Mouse (Mus musculus): Measurements from ENCODE around the gene Tead1. TPM values are rescaled to one million over a fixed set of nuclear protein-coding genes. Genes with fewer than 3 reads are reported as not detected.

The Tead1 gene
- polyA plus RNA-seq, 1 experiment from 2014 or later, result 15.9 TPM

DNA sequence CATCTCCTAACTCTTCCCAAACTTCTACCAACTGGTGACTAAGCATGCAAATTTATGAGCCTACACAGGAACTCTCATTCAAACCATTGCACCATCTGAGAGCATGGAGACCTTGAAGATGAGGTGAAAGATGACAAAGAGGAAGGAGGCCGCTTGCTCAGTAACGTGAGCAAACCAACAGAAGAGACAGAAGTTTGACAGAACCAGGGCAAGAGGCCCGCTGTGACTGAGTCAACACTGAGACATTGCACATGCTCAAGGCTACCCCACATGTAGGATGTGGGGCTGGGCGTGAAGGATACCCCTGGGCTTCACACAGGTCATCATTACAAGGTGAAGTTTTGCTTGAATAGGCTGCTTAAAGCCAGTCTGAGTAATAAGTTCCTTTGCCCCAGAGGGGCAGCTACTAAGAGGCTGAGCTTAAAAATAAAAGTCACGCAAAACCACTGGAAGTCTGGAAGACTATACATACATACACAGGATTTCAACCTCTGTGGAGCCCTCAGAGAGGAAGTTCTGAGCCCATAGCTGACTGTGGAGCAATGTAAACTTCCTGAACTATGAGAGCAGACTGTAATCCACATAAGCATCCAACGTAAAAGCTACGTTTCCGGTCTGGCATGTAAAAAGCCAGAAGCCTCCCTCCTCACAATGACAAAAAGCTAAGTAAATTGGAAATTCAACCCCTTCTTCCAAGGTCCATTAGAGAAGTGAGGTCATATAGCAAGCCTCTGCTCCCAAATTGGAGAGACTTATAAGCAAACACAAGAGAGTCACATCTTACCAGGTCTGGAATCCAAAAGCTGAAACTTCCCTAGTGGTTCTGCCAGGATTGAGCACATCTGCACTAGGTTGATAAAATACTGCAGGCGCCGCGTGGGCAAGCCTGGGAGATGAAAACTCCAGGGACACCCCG, 16.5 kb upstream of the Tead1 start:
- no peak for ATAC-seq (ENCODE audit: low FRiP score)
- peaks cover 17% of the 10 kb centered on the region for H3K4me1 ChIP-seq
- no peaks in the 10 kb centered on the region for H3K27me3 ChIP-seq (replicated peaks)
- peak overlapping the region; percentile 39; the same call in 1 of the 2 replicates for H3K27ac ChIP-seq (replicated peaks)
- no peaks in the 10 kb centered on the region for H3K36me3 ChIP-seq
- H3K4me2 ChIP-seq, result peak overlapping the region; percentile 15; the same call in 1 of the 2 replicates
- H3K4me3 ChIP-seq (replicated peaks), result no peak overlapping the region
- no peak overlapping the region for H3K9ac ChIP-seq (replicated peaks)
- 75% methylated on average over 12 of the region's 12 CpGs for WGBS
- no peaks in the 10 kb centered on the region for H3K9me3 ChIP-seq (replicated peaks)

DNA sequence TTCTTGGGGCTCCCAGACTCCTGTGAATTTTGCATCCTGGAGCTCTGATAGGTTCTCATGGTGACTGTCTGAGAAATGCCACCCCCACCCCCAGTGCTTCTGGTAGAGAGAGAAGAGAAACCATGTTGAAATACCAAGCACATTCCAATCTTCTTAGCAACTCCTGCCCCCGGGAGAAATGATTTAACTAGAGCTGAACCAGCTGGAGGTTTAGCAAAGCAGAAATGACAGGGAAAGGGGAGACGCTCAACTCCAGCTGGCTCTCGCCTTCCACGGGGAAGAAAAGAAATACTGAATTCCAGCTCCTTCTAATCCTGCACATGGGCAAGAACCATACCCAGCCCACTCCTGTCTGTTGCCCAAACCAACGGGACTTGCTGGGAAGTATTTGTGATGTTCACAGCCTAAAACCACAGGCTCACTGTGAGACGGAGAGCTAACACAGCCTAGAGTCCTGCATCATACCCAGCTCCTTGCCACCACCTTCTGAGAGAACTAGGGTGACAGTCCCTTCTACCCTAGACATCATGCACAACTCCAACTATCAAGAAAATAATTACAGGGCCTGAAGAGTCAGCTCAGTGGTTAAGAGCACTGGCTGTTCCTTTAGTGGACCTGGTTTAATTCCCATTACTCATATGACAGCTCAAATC, 15.7 kb upstream of the Tead1 start:
- no peaks in the 10 kb centered on the region for H3K9me3 ChIP-seq (replicated peaks)
- ATAC-seq (ENCODE audit: low FRiP score), result no peak
- H3K4me1 ChIP-seq, result peaks cover 17% of the 10 kb centered on the region
- 43% methylated on average over 6 of the region's 6 CpGs for WGBS
- no peaks in the 10 kb centered on the region for H3K27me3 ChIP-seq (replicated peaks)
- H3K4me2 ChIP-seq, result peak overlapping the region; percentile 15; the same call in 1 of the 2 replicates
- H3K4me3 ChIP-seq (replicated peaks), result no peak overlapping the region
- peak overlapping the region; percentile 58 for H3K27ac ChIP-seq (replicated peaks)
- H3K9ac ChIP-seq (replicated peaks), result no peak overlapping the region
- no peaks in the 10 kb centered on the region for H3K36me3 ChIP-seq

DNA sequence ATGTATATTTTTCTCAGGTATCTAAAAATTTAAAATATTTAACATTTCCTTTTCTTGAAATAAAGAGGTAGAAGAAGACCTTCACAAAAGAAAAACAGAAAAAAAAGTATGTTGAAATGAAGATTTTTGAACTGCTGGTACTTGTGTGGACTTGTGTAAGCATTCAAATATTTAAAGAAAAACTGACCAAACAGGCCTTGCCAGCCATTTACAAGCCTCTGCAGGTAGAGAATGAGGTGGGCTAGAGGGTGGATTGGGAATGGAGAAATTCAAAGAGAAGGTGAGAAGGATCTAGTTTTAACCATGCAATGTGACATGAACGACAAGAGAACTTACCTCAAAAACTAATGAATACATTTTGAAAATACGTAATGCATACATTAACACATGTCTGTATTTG, 9.1 kb upstream of the Tead1 start:
- WGBS, result 89% methylated on average over 2 of the region's 2 CpGs
- Histone ChIP-seq H3K36me3 (no peaks in the 10 kb centered on the region), H3K4me1 (no peaks in the 10 kb centered on the region), H3K9me3 (replicated peaks) (no peaks in the 10 kb centered on the region), H3K4me2 (no peak overlapping the region), H3K4me3 (replicated peaks) (no peak overlapping the region), H3K9ac (replicated peaks) (no peak overlapping the region), H3K27me3 (replicated peaks) (no peaks in the 10 kb centered on the region), H3K27ac (replicated peaks) (no peak overlapping the region)
- ATAC-seq (ENCODE audit: low FRiP score), result no peak

DNA sequence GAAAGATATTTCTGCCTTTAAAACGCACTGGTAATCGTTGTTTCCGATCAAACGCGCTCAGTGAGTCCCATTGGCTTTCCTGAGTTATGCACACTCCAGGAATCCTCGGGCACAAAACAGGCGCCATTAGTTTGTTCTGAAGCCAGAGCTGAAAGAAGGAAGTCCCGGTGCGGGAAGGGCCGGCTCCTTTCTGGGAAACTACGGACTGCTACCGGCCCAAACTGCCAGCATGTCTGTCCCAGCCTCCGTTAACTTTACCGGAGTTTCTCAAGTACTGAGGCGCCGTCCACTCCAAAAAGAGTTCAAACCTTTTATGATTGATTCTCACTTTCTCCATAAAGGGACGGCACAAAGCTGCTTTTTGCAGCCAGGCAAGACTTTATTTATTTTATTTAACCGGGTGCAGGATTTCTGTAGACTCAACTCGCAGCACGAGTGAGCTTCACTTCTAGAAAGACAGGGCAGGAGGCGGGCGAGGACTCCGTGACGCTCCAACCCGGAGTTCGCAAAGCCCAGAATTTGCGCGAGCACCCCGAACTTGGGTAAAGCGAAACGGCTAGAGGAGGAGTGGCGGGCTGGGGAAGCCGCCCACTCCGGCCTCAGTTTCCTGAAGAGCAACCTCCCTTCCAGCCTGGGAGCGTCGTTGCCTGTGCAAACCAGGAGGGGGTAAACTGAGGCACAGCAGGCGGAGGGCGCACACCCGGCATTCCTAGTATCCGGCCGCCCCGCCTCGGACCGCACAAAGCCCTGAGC, 524 bp upstream of the Tead1 start:
- Histone ChIP-seq H3K27ac (replicated peaks) (peak overlapping the region; percentile 85), H3K9ac (replicated peaks) (peak overlapping the region; percentile 76), H3K27me3 (replicated peaks) (no peaks in the 10 kb centered on the region), H3K4me1 (peaks cover 34% of the 10 kb centered on the region), H3K9me3 (replicated peaks) (no peaks in the 10 kb centered on the region), H3K4me2 (peak overlapping the region; percentile 94), H3K36me3 (no peaks in the 10 kb centered on the region), H3K4me3 (replicated peaks) (peak overlapping the region; percentile 87)
- under 1% methylated on average over 39 of the region's 44 CpGs for WGBS
- peak; percentile 72 for ATAC-seq (ENCODE audit: low FRiP score)

DNA sequence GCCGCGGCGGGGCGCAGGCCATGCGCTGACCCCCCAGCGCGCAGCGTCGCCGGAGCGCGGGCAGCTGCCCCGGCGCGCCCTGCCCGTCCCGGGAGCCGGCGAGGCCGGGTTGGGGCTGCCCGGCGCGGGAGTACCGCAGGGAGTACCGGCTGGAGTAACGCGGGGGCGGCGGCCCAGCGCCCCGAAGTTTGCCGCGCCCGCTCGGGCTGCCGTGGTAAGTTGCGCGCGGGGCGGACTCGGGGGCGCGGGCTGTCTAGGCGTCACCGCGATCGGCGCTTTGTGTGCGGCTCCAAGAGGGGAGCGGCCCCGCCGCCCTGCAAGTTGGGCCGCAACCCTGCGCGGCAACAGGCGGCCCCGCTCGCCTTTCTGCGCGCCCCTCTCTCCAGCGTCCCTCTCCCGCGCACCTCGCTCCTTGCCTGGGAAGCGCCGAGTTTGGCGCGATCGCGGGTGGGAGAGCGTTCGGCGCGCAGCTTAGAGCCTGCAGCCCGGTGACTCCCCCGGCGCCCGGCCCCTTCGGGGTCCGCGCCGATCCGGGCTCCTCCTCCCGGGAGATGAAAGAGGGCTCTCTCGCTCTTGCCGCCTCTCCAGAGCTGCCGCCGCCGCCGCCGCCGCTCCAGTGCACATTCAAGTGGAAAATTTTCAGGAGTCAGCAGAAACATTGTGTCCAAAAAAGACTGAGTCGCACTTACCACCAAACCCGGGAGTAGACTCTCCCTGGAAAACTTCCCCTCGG, 561 bp downstream of the Tead1 start:
- peak; percentile 58 for ATAC-seq (ENCODE audit: low FRiP score)
- Histone ChIP-seq H3K9ac (replicated peaks) (peak overlapping the region; percentile 76), H3K27me3 (replicated peaks) (no peaks in the 10 kb centered on the region), H3K27ac (replicated peaks) (peak overlapping the region; percentile 85), H3K4me3 (replicated peaks) (peak overlapping the region; percentile 87), H3K4me1 (peaks cover 38% of the 10 kb centered on the region), H3K36me3 (no peaks in the 10 kb centered on the region), H3K9me3 (replicated peaks) (no peaks in the 10 kb centered on the region), H3K4me2 (peak overlapping the region; percentile 94)
- under 1% methylated on average over 73 of the region's 95 CpGs for WGBS

DNA sequence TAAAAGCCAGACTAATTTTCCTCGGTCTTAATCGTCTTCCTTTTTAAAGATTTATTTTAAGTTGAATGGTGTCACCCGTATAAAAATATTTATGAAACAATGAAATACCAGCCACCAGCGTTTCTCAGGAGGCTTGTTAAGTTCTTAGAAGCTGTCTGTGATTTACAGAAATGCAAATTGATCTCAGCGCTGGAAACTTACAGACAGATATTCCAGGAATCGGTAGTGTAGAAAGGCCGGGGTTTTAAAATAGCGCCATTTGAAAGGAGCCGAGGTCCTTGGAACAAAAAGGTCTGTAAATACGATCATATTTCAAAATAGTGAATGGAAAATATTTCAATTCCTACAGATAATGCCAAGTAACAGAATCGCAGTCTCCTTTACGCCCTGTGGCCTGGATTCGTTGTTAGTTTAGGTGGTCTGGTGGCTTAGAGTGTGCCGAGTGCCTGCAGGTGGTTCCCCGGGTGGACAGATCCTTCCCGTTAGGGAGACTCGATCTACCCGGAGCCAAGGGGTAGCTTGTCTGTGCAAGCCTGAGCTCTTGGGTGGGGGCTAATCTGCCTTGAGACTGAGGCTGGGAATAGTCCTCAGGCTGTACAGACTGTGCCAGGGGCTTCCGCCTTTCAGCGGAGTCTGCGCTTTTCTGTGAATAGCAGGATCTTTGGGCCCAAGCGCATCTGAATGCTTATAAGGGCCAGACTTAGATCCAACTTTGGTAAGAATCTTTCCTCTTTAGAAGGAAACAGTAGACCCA, 1.6 kb downstream of the Tead1 start:
- peak overlapping the region; percentile 49 for H3K9ac ChIP-seq (replicated peaks)
- WGBS, result 2% methylated on average over 22 of the region's 22 CpGs
- H3K4me3 ChIP-seq (replicated peaks), result peak overlapping the region; percentile 87
- no peaks in the 10 kb centered on the region for H3K9me3 ChIP-seq (replicated peaks)
- peak overlapping the region; percentile 74 for H3K27ac ChIP-seq (replicated peaks)
- H3K4me2 ChIP-seq, result peak overlapping the region; percentile 94
- no peaks in the 10 kb centered on the region for H3K36me3 ChIP-seq
- no peaks in the 10 kb centered on the region for H3K27me3 ChIP-seq (replicated peaks)
- peaks cover 48% of the 10 kb centered on the region for H3K4me1 ChIP-seq
- 0 out of 2 replicates have a peak, but pooled peaks have one; percentile 11 for ATAC-seq (ENCODE audit: low FRiP score)

DNA sequence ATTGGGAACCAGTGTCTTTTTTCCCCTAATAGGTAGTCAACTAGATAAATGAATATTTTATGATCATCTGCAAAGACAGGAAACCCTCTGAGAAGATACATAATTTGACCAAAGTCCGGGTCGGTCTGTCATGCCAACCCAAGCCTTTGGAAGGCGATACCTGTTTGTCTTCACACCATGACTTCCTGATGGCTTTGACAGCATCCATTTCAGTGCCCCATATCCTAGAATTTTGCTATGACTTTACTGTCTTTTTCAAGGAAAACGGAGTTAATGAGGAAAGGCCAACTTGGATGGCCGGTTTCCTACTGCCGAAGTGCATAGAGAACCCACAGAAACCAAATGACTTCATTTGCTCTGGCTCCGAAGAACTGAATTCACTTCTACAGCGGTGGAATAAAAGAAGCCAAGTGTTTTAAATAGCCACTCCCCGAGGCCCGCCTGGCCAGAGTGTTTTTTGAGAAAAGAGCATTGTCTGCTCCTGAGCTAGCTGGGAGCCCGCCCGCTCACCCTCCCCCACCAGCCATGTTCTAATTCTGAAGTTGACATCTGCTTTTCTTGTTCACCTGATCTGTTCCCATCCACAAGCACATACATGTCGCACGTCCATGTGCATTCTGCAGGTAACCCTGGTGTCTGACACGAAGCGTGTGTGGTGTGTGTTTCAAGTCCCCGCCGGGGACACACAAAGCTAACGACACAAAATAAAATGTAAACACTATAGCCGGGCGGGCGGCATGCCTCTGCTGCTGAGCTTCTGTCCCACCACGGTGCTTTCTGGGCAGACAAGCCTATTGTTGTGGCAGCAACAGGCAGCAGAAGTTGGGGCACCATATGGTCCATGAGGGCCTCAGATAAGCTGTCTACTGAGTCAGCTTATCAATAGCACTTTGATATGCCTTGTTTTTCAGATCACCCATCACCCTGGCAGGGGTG, 5.8 kb downstream of the Tead1 start:
- no peaks in the 10 kb centered on the region for H3K9me3 ChIP-seq (replicated peaks)
- H3K27ac ChIP-seq (replicated peaks), result 0 out of 2 replicates have a peak overlapping the region, but pooled peaks have one; percentile 25
- no peaks in the 10 kb centered on the region for H3K36me3 ChIP-seq
- H3K27me3 ChIP-seq (replicated peaks), result no peaks in the 10 kb centered on the region
- H3K9ac ChIP-seq (replicated peaks), result 0 out of 2 replicates have a peak overlapping the region, but pooled peaks have one; percentile 17
- H3K4me2 ChIP-seq, result peak overlapping the region; percentile 39
- peaks cover 49% of the 10 kb centered on the region for H3K4me1 ChIP-seq
- H3K4me3 ChIP-seq (replicated peaks), result no peak overlapping the region
- ATAC-seq (ENCODE audit: low FRiP score), result no peak
- WGBS, result 12% methylated on average over 23 of the region's 23 CpGs

DNA sequence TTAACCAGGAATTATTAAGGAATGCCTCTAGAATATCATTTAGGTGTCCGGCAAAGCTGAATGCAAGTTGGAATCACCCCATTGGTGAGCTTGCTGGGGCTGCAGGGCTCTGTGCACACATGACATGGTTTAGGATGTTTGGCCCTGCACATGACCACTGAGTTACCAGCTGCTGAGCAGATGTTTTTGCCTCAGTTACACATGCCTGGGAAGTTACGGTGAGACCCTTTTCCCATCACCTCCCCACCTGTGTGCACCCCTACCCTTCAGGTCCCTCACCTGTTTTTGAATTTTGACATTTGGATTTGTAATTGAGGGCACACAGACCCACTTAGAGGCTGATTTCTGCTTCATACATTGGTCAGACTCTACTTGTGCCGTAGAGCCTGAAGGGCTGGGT, 6.9 kb downstream of the Tead1 start:
- no peaks in the 10 kb centered on the region for H3K27me3 ChIP-seq (replicated peaks)
- no peaks in the 10 kb centered on the region for H3K9me3 ChIP-seq (replicated peaks)
- 70% methylated on average over 3 of the region's 3 CpGs for WGBS
- H3K4me2 ChIP-seq, result no peak overlapping the region
- ATAC-seq (ENCODE audit: low FRiP score), result no peak
- peaks cover 48% of the 10 kb centered on the region for H3K4me1 ChIP-seq
- no peaks in the 10 kb centered on the region for H3K36me3 ChIP-seq
- no peak overlapping the region for H3K4me3 ChIP-seq (replicated peaks)
- no peak overlapping the region for H3K9ac ChIP-seq (replicated peaks)
- H3K27ac ChIP-seq (replicated peaks), result 0 out of 2 replicates have a peak overlapping the region, but pooled peaks have one; percentile 25

DNA sequence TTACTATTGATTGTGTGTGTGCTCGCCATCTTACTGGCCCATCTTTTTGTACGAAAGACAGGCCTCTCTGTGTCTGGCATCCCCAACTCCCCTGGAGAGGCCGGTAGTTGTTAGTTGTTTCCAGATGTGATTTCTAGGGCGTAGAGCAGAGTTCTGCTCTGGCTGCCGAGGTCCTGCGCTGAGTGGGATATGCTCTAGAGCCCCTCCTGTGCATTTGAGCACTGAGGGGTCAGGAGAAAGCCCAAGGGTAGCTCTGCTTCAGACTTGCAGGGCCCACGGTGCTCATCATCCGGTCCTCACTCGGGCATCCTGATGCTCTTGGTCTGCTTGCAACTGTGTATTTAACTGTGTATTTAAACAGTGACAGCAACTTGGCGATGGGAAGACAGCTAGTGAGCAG, 7.5 kb downstream of the Tead1 start:
- Histone ChIP-seq H3K4me1 (peaks cover 49% of the 10 kb centered on the region), H3K27me3 (replicated peaks) (no peaks in the 10 kb centered on the region)
- no peak for ATAC-seq (ENCODE audit: low FRiP score)

More for the DNA sequence above, 7.5 kb downstream of the Tead1 start:
- Histone ChIP-seq H3K36me3 (no peaks in the 10 kb centered on the region), H3K27ac (replicated peaks) (no peak overlapping the region; the same call in 1 of the 2 replicates), H3K9me3 (replicated peaks) (no peaks in the 10 kb centered on the region), H3K4me3 (replicated peaks) (no peak overlapping the region), H3K9ac (replicated peaks) (no peak overlapping the region), H3K4me2 (no peak overlapping the region)
- WGBS, result 38% methylated on average over 10 of the region's 10 CpGs

All from neural tube, embryonic 15.5 days (tissue).